Mouse (Mus musculus) spleen, adult 12 weeks (tissue): ENCODE data around the gene Ska2.

ENCODE experiments used
- DNase-seq: peaks from one replicate; pipeline ENCODE4 v3.0.0; 2022; ENCODE audit warnings: low spot score

The Ska2 gene

GRCm38 (mm10) chr11:87173625-87174024 lies 64.6 kb downstream of the Ska2 start:
- no peak for DNase-seq
